Mouse (Mus musculus): ENCODE data around the gene Ank2. TPM values are rescaled to one million over a fixed set of nuclear protein-coding genes. Genes with fewer than 3 reads are reported as not detected.
A peak's percentile ranks its signal among the peaks of the same experiment; 100 is the strongest.

Ank2 gene
- 195 and 211 TPM in 2 replicates for polyA plus RNA-seq (2014; fragmentation: Nextera tagmentation; extraction: Ambion mirVana)

DNA sequence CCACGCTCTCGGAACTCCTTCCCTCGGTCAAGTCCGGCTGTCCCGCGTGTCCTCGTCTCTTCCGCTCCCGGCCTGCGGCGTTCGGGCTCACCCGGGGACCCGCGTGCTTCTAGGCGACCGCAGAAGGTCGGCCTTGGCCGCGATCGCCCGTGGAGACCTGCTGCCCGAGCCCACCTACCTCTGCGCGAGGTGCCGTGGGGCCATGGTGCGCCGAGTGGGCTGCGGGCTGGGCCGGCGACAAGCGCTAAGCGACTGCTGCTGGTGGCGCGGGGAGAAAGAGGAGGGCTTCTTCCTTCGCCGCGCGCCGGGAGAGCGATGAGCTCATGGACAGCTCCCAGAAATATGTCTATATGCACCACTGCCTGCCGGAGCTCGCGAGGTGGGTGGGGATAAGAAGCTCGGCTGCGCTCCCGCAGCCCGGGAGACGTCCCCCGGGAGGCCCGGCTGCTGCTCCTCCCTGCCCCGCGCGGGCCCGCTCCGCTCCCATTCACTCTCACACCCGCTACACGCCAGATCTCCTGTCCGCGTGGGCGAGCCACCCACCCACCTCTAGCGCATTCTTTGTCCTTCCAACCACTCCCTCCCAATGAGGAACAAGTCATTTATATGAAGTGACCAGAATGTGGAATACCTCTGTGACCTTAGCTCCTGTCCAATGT, at the start of gene Ank2:
Ank2 (minus strand) TSS at position 609 of the 659 bp plus-strand sequence.
- peak; percentile 74 for ATAC-seq (ENCODE audit: low FRiP score, low TSS enrichment)
- Histone ChIP-seq H3K27me3 (ENCODE audit: control insufficient read depth, insufficient read depth, low read length) (0 out of 2 replicates have a peak, but pooled peaks cover 6% of the 10 kb centered on the region), H3K9ac (replicated peaks; ENCODE audit: low read length) (peak within 1 kb of the TSS; percentile 87), H3K4me2 (ENCODE audit: low read length) (peak within 1 kb of the TSS; percentile 100), H3K9me3 (ENCODE audit: control insufficient read depth, low read length) (0 out of 2 replicates have a peak, but pooled peaks cover 2% of the 10 kb centered on the region), H3K36me3 (ENCODE audit: control insufficient read depth, insufficient read depth, low read length) (no peaks in the 10 kb centered on the region), H3K4me3 (replicated peaks; ENCODE audit: low read depth, low read length) (peak within 1 kb of the TSS; percentile 72), H3K4me1 (ENCODE audit: control insufficient read depth, insufficient read depth, low read length) (peaks cover 10% of the 10 kb centered on the region), H3K27ac (replicated peaks; ENCODE audit: low read depth, low read length) (peak within 1 kb of the TSS; percentile 53)
- WGBS = under 1% methylated on average over 58 of the region's 62 CpGs
- peak; percentile 80 for DNase-seq

DNA sequence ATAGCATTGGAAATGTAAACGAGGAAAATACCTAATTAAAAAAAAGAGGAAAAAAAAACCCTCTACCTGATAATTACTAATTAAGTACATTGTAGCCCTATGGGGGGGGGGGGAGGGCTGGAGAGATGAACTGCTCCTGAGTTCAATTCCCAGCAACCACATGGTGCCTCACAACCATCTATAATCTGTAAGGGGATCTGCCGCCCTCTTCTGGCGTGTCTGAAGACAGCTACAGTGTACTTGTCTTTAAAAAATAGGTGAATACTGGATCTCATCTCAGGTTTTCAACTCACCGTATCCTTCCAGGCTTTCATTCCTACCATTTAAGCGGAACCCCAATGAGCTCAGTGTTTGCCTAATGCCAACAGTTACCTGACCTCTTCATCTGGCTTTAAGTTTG, 48.7 kb upstream of the Ank2 start:
- Histone ChIP-seq H3K9me3 (ENCODE audit: control insufficient read depth, low read length) (no peaks in the 10 kb centered on the region), H3K27me3 (ENCODE audit: control insufficient read depth, insufficient read depth, low read length) (no peaks in the 10 kb centered on the region), H3K4me1 (ENCODE audit: control insufficient read depth, insufficient read depth, low read length) (no peaks in the 10 kb centered on the region), H3K9ac (replicated peaks; ENCODE audit: low read length) (no peak overlapping the region), H3K4me2 (ENCODE audit: low read length) (no peak overlapping the region), H3K4me3 (replicated peaks; ENCODE audit: low read depth, low read length) (no peak overlapping the region), H3K27ac (replicated peaks; ENCODE audit: low read depth, low read length) (no peak overlapping the region), H3K36me3 (ENCODE audit: control insufficient read depth, insufficient read depth, low read length) (peaks cover 22% of the 10 kb centered on the region)
- 28% methylated on average over 5 of the region's 5 CpGs for WGBS
- peak; percentile 51 for DNase-seq
- ATAC-seq (ENCODE audit: low FRiP score, low TSS enrichment) = no peak

DNA sequence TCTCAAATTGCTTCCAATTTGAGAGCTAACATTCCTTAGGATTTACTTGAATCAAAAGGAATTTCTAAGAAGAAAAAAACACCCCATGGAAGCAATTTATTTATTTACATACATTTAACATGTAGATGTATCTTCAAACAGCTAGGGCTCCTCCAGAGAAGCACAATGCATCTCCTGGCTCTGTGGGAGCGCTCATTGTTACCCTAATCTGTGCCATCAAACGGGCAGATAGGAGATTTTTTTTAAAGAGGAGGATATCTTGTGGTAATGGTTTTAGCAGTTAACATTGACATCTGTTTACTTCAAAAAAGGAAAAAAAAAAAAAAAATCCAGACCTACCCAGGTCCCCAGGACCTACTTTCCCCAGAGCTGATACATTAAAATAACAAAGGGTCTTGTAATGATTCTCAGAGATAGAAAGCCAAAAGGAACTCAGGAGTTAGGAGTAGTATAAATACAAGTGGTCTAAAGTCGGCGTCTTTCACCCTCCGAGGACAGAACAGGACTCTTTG, 45.5 kb upstream of the Ank2 start:
- Histone ChIP-seq H3K9me3 (ENCODE audit: control insufficient read depth, low read length) (no peaks in the 10 kb centered on the region), H3K9ac (replicated peaks; ENCODE audit: low read length) (no peak overlapping the region), H3K27me3 (ENCODE audit: control insufficient read depth, insufficient read depth, low read length) (no peaks in the 10 kb centered on the region), H3K4me3 (replicated peaks; ENCODE audit: low read depth, low read length) (no peak overlapping the region), H3K4me2 (ENCODE audit: low read length) (no peak overlapping the region), H3K36me3 (ENCODE audit: control insufficient read depth, insufficient read depth, low read length) (peaks cover 33% of the 10 kb centered on the region), H3K27ac (replicated peaks; ENCODE audit: low read depth, low read length) (no peak overlapping the region), H3K4me1 (ENCODE audit: control insufficient read depth, insufficient read depth, low read length) (no peaks in the 10 kb centered on the region)
- WGBS = 20% methylated on average over 5 of the region's 5 CpGs
- ATAC-seq (ENCODE audit: low FRiP score, low TSS enrichment) (no peak), DNase-seq (no peak)

DNA sequence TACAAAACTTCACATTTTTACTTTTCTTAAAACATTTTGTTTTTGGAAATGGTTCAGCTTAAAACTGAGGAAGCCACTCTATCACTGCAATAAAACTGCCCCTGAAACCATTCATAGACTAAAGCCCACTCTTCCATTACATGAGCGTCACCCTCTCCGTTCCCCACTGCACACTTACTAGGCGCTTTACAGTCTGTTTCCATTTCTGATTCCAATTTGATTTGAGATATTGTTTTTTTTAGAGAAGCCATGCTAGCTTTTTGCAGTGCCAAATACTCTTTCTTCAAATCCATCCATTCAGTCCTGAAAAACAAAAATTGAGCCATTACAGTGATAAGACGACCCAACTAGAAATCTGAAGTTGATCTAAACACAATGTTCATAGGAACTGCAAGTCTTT, 44.8 kb upstream of the Ank2 start:
- no peak for DNase-seq
- ATAC-seq (ENCODE audit: low FRiP score, low TSS enrichment) = no peak
- H3K27me3 ChIP-seq (ENCODE audit: control insufficient read depth, insufficient read depth, low read length) = no peaks in the 10 kb centered on the region

DNA sequence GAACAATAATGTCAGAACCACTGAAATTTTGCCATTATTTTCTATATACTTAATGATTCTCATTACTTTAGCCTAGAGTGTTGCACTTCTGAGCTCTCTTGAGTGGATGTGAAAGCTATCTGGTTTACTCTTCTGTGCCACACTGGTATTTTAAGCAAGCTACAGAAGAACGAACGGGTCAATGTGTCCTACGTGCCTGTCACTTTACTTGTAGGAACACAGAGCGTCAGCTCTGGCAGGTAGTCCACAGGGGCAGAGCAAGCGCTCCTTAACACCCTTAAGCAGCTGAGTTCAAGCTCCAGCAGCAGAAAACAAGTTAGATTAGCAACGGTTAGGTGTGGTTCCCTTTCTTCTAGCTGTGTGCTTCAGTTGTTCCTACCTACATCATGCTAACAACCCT, 40.0 kb upstream of the Ank2 start:
- 73% methylated on average over 6 of the region's 6 CpGs for WGBS
- ATAC-seq (ENCODE audit: low FRiP score, low TSS enrichment) (no peak), DNase-seq (no peak)
- Histone ChIP-seq H3K4me1 (ENCODE audit: control insufficient read depth, insufficient read depth, low read length) (no peaks in the 10 kb centered on the region), H3K9ac (replicated peaks; ENCODE audit: low read length) (no peak overlapping the region), H3K9me3 (ENCODE audit: control insufficient read depth, low read length) (no peaks in the 10 kb centered on the region), H3K4me3 (replicated peaks; ENCODE audit: low read depth, low read length) (no peak overlapping the region), H3K27ac (replicated peaks; ENCODE audit: low read depth, low read length) (no peak overlapping the region), H3K36me3 (ENCODE audit: control insufficient read depth, insufficient read depth, low read length) (peaks cover 30% of the 10 kb centered on the region), H3K27me3 (ENCODE audit: control insufficient read depth, insufficient read depth, low read length) (no peaks in the 10 kb centered on the region), H3K4me2 (ENCODE audit: low read length) (no peak overlapping the region)

More for the DNA sequence above, 44.8 kb upstream of the Ank2 start:
- H3K9me3 ChIP-seq (ENCODE audit: control insufficient read depth, low read length) = no peaks in the 10 kb centered on the region
- H3K36me3 ChIP-seq (ENCODE audit: control insufficient read depth, insufficient read depth, low read length) = peaks cover 37% of the 10 kb centered on the region
- H3K4me3 ChIP-seq (replicated peaks; ENCODE audit: low read depth, low read length) = no peak overlapping the region
- H3K4me1 ChIP-seq (ENCODE audit: control insufficient read depth, insufficient read depth, low read length) = no peaks in the 10 kb centered on the region
- H3K9ac ChIP-seq (replicated peaks; ENCODE audit: low read length) = no peak overlapping the region
- H3K4me2 ChIP-seq (ENCODE audit: low read length) = no peak overlapping the region
- no peak overlapping the region for H3K27ac ChIP-seq (replicated peaks; ENCODE audit: low read depth, low read length)
- WGBS = 78% methylated on average over 4 of the region's 4 CpGs

DNA sequence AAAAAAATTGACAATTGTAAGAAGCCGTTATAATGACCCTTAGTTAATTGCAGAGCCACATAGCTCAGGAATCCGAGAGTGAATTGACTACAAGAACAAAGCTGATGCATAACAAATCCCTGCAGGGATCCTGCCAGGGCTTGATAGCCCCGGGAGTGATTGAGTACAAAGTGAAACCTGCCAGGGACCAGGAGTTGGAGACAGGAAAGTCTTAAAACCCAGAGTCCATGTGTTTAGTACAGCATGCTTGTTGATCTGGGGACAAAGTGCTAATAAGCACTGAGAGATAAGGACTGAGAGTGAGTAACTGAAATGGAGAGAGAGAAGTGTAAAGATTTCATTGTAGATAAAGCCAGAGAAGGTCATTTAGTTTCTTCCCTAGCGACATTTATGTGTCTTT, 31.1 kb upstream of the Ank2 start:
- ATAC-seq (ENCODE audit: low FRiP score, low TSS enrichment) = no peak
- no peak for DNase-seq
- Histone ChIP-seq H3K27ac (replicated peaks; ENCODE audit: low read depth, low read length) (no peak overlapping the region), H3K4me3 (replicated peaks; ENCODE audit: low read depth, low read length) (no peak overlapping the region), H3K9me3 (ENCODE audit: control insufficient read depth, low read length) (no peaks in the 10 kb centered on the region), H3K4me2 (ENCODE audit: low read length) (no peak overlapping the region), H3K27me3 (ENCODE audit: control insufficient read depth, insufficient read depth, low read length) (no peaks in the 10 kb centered on the region), H3K9ac (replicated peaks; ENCODE audit: low read length) (no peak overlapping the region), H3K4me1 (ENCODE audit: control insufficient read depth, insufficient read depth, low read length) (0 out of 2 replicates have a peak, but pooled peaks cover 3% of the 10 kb centered on the region), H3K36me3 (ENCODE audit: control insufficient read depth, insufficient read depth, low read length) (no peaks in the 10 kb centered on the region)
- WGBS = 11% methylated on average over 4 of the region's 4 CpGs

DNA sequence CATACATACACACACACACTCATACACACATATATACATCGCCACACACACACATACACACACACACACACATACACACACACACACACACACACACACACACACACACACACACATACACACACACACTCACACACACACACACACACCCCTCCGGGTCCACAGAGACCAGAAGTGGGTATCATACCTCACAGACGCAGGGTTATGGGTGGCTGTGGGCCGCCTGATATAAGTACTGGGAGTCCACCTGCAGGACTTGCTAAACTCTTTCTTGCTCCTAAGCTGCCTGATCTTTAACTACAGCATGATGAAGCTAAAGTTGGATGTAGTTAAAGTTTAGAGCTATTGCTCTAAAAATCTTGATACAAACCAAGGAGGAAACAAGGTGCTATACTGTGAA, 30.7 kb upstream of the Ank2 start:
- no peak overlapping the region for H3K4me2 ChIP-seq (ENCODE audit: low read length)
- no peak for DNase-seq
- H3K36me3 ChIP-seq (ENCODE audit: control insufficient read depth, insufficient read depth, low read length) = no peaks in the 10 kb centered on the region
- H3K27ac ChIP-seq (replicated peaks; ENCODE audit: low read depth, low read length) = no peak overlapping the region
- 88% methylated on average over 4 of the region's 4 CpGs for WGBS
- no peak for ATAC-seq (ENCODE audit: low FRiP score, low TSS enrichment)
- no peak overlapping the region for H3K4me3 ChIP-seq (replicated peaks; ENCODE audit: low read depth, low read length)
- no peaks in the 10 kb centered on the region for H3K9me3 ChIP-seq (ENCODE audit: control insufficient read depth, low read length)
- no peak overlapping the region for H3K9ac ChIP-seq (replicated peaks; ENCODE audit: low read length)
- no peaks in the 10 kb centered on the region for H3K27me3 ChIP-seq (ENCODE audit: control insufficient read depth, insufficient read depth, low read length)
- 0 out of 2 replicates have a peak, but pooled peaks cover 3% of the 10 kb centered on the region for H3K4me1 ChIP-seq (ENCODE audit: control insufficient read depth, insufficient read depth, low read length)

DNA sequence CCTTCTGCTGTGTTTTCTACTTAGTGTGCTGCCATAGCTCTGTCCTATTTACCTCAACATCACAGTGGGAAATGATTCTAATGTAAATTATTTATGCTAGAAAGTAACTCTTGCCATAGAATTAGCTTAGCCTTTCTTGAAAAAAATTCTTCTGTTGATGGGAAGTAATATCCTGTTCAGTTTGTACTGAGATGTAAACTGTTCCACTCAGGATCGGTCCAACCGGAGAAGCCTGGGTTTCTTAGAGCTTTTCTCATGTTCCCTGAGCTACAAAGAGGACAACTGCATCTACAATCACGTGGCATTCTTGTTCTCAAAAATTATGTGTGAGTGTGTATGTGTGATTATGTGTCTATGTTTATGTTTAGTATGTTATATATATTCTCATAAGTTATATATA, 30.1 kb upstream of the Ank2 start:
- Histone ChIP-seq H3K27ac (replicated peaks; ENCODE audit: low read depth, low read length) (no peak overlapping the region), H3K4me1 (ENCODE audit: control insufficient read depth, insufficient read depth, low read length) (0 out of 2 replicates have a peak, but pooled peaks cover 3% of the 10 kb centered on the region), H3K27me3 (ENCODE audit: control insufficient read depth, insufficient read depth, low read length) (no peaks in the 10 kb centered on the region), H3K4me3 (replicated peaks; ENCODE audit: low read depth, low read length) (no peak overlapping the region), H3K36me3 (ENCODE audit: control insufficient read depth, insufficient read depth, low read length) (no peaks in the 10 kb centered on the region), H3K9me3 (ENCODE audit: control insufficient read depth, low read length) (no peaks in the 10 kb centered on the region), H3K4me2 (ENCODE audit: low read length) (no peak overlapping the region), H3K9ac (replicated peaks; ENCODE audit: low read length) (no peak overlapping the region)
- DNase-seq (no peak), ATAC-seq (ENCODE audit: low FRiP score, low TSS enrichment) (no peak)
- WGBS = 90% methylated on average over 3 of the region's 3 CpGs

DNA sequence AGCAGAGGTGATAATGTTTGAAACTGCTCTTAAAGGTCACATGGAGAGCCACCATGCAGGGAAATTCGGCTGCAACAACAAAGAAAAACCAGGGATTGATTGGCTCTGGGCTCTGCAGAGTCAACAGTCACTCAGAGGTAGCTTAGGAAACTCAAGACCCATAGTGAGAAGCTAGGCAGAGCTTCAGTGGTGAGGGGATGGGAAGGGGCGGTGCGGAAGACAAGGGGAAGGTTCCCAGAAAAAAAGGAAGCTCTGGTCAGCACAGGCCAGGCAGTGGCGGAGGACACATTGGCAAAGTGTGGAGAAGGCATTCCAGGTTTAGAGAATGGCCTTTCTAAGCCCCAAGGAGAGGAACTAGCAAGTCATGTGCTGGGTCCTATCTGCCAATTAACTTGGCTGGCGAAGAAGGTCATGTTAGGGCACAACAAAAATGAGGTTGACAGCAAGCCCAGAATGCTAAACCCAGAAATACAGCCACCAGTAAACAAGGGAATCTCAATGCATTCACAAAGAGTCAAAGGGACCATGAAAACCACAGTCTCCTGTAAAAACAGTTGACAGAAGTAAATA, 28.4 kb upstream of the Ank2 start:
- H3K9me3 ChIP-seq (ENCODE audit: control insufficient read depth, low read length) = no peaks in the 10 kb centered on the region
- H3K4me2 ChIP-seq (ENCODE audit: low read length) = no peak overlapping the region
- WGBS = 74% methylated on average over 5 of the region's 5 CpGs
- no peaks in the 10 kb centered on the region for H3K36me3 ChIP-seq (ENCODE audit: control insufficient read depth, insufficient read depth, low read length)
- DNase-seq (no peak), ATAC-seq (ENCODE audit: low FRiP score, low TSS enrichment) (no peak)
- H3K4me1 ChIP-seq (ENCODE audit: control insufficient read depth, insufficient read depth, low read length) = 0 out of 2 replicates have a peak, but pooled peaks cover 3% of the 10 kb centered on the region
- no peaks in the 10 kb centered on the region for H3K27me3 ChIP-seq (ENCODE audit: control insufficient read depth, insufficient read depth, low read length)
- H3K27ac ChIP-seq (replicated peaks; ENCODE audit: low read depth, low read length) = no peak overlapping the region
- H3K9ac ChIP-seq (replicated peaks; ENCODE audit: low read length) = no peak overlapping the region
- no peak overlapping the region for H3K4me3 ChIP-seq (replicated peaks; ENCODE audit: low read depth, low read length)
